In the genomic region with DNA sequence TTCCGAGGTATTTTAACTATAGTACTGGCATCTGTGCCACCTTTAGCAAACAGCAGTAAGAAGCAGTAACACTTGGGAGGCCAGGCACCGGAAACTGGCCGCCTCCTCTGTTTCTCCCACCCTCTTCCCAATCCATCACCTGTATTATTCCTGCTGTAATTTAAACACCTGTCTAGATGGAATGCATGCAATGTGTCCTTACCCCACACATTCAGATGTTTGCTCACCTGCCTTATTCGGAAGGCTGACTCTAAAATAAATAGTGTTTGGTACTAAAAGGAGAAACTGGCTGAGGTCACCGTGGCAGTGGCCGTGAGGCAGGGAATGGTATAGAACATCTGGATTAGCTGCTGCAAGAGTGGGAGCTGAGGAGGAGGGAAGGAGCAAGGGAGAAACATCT, we compare ENCODE assay signal across 16 mouse cellular contexts.
"Had no signal": no experiment of that assay in that cellular context is flagged by ENCODE, and none has a peak within 500 bp of the region (broad histone marks: within the 10 kb centered on the region; RNA-seq: fewer than 3 reads in every experiment).

No protein-coding gene starts in this region.

- H3K27me3 ChIP-seq: liver, embryonic 13.5 days; liver, embryonic 15.5 days; megakaryocyte, embryonic 14.5 days; midbrain, embryonic 13.5 days; midbrain, embryonic 15.5 days; neural tube, embryonic 12.5 days; stomach, embryonic 15.5 days had no signal

- H3K4me1 ChIP-seq: liver, embryonic 15.5 days; midbrain, embryonic 13.5 days; midbrain, embryonic 15.5 days; neural tube, embryonic 12.5 days had no signal

- DNase-seq: liver, embryonic 13.5 days; liver, postnatal 0 days; lung, postnatal 10 days; right cerebral cortex, postnatal 14 days; thymus, adult 18-20 months; thymus, postnatal 14 days; thymus, postnatal 36 days had no signal

- H3K4me3 ChIP-seq: liver, embryonic 13.5 days; liver, embryonic 15.5 days; megakaryocyte, embryonic 14.5 days; midbrain, embryonic 13.5 days; midbrain, embryonic 15.5 days; neural tube, embryonic 12.5 days; stomach, embryonic 15.5 days had no signal

- ATAC-seq: liver, postnatal 0 days; midbrain, embryonic 13.5 days; midbrain, embryonic 15.5 days had no signal

- H3K9ac ChIP-seq: liver, embryonic 13.5 days; liver, embryonic 15.5 days; liver, postnatal 0 days; midbrain, embryonic 13.5 days; midbrain, embryonic 15.5 days; neural tube, embryonic 12.5 days; stomach, embryonic 15.5 days had no signal

- H3K9me3 ChIP-seq: liver, embryonic 13.5 days; liver, embryonic 15.5 days; megakaryocyte, embryonic 14.5 days; midbrain, embryonic 13.5 days; midbrain, embryonic 15.5 days; neural tube, embryonic 12.5 days; stomach, embryonic 15.5 days had no signal

- H3K4me2 ChIP-seq: liver, embryonic 11.5 days; liver, embryonic 13.5 days; liver, embryonic 15.5 days; midbrain, embryonic 11.5 days; midbrain, embryonic 13.5 days; midbrain, embryonic 15.5 days; neural tube, embryonic 12.5 days; stomach, embryonic 15.5 days had no signal

- H3K27ac ChIP-seq: liver, embryonic 13.5 days; liver, embryonic 15.5 days; macrophage; midbrain, embryonic 13.5 days; midbrain, embryonic 15.5 days; neural tube, embryonic 12.5 days; stomach, embryonic 15.5 days had no signal

- H3K36me3 ChIP-seq: liver, embryonic 15.5 days; midbrain, embryonic 15.5 days; stomach, embryonic 15.5 days had no signal
